Mouse (Mus musculus): Measurements from ENCODE around the gene Meis2. TPM values are rescaled to one million over a fixed set of nuclear protein-coding genes. Genes with fewer than 3 reads are reported as not detected.

The Meis2 gene
- total RNA-seq, 2 experiments from 2014 or later, result 109 to 117 TPM

DNA sequence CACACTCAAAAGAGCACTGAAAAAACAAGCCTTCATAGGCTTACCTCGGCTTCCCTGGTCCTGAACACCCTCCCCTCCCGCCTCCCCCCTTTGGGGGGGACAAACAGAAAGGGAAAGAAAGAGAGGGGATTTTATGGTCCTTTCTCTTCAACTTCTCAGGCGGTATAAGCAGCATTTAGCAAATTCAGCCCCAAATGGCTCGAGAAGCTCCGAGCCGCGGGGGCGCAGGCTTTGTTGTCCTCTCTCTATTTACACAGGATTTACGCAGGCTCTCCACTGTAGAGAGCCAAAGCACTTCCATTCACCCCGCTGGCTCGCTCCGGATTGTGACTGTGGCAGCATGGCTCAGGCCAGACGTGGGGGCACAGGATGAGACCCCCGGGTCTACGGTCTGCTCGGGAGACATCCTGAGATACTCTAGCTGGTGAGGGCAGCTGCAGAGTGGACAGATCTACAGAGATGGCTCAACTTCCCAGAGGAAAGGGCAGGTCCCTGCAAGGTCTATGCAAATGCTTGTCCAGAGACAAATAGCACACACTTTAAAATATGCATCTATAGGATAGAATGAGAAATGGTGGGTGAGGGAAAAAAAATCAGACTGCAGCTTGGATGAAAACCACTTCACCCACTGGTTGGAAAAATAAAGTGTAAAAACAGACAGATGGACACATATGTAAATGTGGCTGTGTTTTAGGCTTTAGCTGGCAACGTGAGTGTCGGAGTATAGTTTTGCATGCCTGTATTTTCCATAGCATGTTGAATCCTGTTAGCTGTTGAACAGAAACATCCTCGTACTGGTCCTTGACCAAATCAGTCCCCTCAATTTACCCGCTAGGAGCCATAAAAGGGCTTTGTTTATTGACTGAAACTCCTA is 56.3 kb downstream of the Meis2 start:
- DNase-seq (ENCODE audit: low spot score in 2 of 2), result peak in 1 of 2 experiments; percentile 25

DNA sequence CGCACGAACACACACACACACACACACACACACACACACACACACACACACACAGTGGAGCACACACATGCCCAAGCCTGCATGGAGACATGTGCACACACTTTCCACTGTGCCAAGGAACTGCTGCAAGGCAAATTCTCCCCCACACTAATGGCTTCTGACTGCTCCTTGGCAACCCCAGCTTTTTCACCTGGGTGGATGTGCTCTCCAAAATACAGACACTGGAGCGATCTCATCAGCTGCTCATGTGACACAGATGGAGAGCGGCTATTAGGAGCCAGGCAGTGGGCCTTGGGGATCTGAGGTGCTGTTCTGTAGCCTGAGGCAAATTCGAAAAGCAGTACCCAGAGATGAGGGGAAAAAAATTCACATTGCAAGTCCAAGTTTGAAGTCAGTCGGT is 63.3 kb downstream of the Meis2 start:
- DNase-seq (ENCODE audit: low spot score in 2 of 2), result no peak

DNA sequence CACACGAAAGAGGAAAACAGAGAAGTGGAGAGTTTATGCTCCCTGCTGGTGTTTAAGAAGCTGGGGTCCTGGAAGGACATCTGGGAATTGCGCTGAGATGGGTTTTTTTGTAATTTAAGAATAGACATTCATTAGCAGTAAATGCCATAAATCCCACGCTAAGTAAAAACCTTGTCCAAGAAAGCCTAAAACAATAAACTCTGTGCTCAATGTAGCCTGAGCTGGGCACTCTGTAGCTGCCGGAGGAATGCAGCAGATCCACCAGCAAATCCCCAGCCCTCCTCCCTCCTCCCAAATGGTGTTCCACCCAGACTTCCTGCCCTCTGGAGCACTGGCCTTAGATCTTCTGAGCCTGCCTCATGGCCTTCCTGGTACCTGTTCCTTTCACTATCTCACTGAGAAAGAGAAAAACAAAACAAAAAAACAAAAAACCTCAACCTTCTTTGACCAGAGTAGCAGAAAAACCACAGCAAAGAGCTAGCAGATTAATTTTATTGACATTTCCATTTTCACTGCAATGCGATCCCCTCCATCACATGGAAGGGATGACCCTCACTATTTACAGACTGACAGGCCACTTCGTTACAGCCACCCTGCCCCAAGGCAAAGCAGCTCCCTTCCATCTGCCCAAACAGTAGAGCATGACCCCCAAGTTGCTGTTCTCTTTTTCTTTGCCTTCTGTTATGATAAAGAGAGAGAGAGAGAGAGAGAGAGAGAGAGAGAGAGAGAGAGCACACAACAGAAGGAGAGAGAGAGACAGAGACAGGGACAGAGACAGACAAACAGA is 64.1 kb downstream of the Meis2 start:
- DNase-seq (ENCODE audit: low spot score in 2 of 2), result no peak

DNA sequence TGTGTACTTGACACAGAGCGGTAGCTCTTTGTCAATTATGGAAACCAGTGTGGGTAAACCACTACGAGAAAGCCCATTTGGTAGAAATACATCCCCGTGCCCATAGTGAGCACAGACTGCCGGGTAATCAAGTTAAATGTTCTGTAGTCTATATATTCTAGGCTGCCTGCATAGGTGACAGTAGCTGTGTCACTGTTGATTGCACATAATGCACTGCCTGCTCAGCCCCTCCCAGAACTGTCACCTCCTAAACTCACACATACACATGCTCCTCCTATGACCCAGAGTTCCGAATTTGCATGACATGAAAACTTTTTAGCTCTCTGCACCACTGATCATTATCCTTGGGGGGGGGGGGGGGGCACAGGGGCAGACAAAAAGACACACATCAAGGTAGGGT is 65.1 kb downstream of the Meis2 start:
- DNase-seq (ENCODE audit: low spot score in 2 of 2), result no peak

DNA sequence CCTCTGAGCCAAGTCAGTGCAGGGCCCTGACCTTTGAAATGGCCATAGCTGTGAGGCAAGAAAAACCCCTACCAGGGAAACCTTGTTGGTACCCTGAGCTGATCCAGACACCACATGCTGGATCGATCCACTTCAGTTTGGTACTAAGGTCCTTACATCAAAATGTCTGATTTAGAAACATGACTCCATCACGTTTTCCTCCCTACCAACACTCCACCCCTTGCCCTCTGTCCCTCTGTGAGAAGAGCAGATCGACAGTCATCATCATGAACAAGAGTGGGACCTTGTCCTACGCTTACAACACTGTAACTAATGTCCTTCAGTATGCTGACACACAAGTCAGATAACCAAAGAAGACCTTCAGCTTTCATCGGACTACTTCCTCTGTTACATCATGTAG is 66.8 kb downstream of the Meis2 start:
- no peak for DNase-seq (ENCODE audit: low spot score in 2 of 2)

DNA sequence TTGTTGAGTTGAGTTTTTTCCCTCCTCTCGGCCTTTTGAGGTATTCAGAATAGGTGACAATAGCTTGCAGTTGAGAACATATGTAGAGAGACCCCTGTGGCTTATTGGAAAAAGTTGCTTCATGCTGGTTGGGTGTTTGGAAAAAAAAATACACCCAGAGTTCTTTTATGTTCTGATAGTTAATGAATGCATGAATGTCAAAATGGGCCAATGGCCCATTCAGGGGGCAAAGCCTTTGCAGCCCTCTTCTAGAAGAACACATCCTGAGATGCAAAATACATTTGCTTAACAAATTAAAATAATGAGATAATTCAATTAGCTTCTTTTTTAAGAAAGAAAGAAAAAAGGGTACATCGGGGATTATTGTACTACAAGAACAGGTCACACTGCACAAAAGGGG is 69.2 kb downstream of the Meis2 start:
- no peak for DNase-seq (ENCODE audit: low spot score in 2 of 2)

DNA sequence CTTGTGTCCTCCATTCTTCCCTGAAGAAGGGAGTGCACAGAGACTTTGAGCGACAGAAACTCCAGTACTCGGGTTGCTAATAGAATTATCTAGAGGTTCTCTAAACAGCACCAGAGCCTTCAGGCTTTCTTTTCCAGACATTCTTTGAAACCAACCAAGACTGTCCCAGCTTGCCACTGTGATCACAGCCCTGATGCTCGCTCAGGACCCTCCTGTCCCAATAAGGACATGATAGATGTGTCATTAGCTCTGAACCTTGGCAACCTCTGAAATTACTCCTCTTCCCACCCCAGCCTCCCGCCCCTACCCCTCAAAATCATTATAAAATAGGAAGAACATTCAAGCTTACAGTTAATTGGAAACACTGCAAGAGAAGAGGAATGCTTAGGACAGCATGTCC is 71.8 kb downstream of the Meis2 start:
- DNase-seq (ENCODE audit: low spot score in 2 of 2), result no peak

DNA sequence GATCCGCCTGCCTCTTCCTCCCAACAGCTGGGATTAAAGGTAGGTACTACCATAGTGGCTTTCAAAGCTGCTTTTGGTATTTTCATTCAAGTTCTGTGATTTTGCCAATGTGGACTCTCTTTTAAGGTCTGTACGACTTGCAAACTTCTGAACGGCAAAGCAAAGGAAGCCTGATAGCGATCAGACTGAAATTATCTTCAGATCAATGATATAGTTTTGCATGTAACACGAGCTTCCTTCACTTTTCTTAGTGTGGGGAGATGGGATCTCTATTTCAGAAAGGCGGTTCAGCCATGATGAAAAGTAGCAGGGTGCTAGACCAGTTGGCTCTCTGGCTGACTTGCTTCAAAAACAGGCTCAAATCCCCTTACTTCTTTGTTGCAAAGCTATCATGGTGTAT is 76.4 kb downstream of the Meis2 start:
- no peak for DNase-seq (ENCODE audit: low spot score in 2 of 2)

DNA sequence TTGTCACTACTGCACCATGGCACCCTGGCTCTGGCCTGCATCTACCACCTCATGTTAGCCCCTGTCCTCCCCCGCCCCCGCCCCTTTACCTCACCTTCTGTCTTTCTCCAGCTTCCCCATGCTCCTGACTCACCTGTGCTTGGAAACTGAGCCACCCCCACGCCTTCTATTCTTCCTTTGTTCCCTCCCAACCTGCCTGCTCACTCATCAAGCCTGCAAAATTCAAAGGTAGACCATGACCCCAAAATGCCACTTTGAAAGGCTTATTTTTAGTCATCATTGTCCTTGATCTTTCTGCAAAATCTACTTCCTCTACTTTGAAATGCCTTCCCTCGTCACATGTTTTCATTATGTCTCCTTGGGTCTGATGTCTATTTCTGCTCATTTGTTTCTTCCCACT is 77.2 kb downstream of the Meis2 start:
- no peak for DNase-seq (ENCODE audit: low spot score in 2 of 2)

DNA sequence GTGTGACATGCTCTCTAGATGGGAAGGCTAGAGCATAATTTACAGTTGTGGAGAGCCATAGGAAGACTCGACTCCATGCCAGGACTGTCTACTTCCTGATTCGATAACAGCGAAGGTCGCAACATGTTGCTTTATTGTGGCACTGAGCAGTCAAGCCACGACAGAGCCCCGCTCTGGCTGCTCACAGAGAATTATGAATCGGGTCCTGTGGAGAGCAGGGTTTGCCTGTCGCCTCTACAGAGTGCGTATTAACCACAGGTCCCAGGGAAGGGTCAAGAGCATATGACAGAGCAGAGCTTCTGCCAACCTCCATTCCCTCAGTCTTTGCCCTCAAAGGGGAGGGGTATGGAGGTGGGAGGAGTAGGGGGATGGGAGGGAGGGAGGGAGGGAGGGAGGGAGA is 80.7 kb downstream of the Meis2 start:
- DNase-seq (ENCODE audit: low spot score in 2 of 2), result no peak

DNA sequence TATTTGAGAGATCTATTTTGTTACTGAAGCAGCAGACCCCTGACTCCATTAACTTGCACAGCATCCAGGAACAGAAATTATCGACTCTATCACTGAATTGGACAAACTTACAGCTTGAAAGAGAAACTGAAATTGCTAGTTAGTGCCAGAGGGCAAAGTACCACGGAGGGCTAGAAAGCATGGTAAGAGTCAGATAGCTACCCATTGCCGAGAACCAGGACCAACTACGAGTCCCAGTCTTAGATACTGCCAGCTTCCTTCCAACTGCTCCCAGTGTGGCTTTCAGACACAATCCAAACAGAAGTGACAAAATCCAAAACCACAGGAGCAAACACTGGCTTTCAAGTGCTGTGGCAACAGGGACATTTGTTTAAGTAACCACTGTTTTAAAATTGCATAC is 81.2 kb downstream of the Meis2 start:
- DNase-seq (ENCODE audit: low spot score in 2 of 2), result no peak

DNA sequence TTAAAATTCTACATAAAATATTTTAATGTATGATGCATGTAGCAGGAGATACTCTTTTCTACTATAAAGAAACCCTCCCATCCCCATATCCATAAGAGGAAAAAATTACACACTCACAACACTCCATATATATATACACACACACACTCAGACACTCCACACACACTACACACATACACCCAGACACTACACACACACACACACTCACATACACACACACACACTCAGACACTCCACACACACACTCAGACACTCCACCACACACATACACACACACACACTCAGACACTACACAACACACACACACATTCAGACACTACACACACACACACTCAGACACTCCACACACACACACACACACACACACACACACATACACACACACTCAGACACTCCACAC is 85.1 kb downstream of the Meis2 start:
- DNase-seq (ENCODE audit: low spot score in 2 of 2), result no peak

DNA sequence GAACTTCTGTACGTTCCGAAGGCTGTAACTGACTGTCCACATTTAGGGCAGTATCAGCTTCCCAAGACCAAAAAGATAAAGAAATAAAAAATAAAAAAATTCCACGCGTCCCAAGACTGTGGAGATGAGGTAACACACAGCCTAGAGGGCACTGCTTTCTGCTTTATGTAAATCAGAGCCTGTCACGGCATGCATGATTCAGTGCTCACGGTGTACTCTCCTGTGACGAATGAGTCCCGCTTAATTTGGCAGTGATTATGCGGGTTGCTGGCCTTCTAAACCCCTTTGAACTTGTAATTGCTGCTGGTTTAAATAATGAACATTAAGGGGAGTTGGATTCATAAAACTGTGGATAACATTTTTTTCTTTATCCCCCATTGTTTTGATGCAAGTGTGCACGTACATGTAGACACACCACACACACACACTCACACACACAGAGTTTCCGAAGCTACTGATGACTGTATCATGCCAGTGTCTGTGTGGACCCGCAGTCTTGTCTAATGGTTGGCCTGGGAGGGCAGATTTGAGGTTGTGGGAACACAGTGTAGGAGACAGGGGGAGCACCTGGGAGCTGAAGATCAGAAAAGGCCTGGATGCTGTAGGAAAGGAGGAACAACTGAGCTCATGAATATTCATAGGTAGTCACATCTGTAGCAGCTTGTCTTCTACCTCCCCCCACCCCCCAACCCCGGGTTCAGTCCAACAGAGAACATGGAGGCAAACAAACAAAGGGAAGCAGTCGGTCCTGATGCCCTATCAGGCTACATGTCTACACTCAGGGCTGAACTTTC is 85.8 kb downstream of the Meis2 start:
- DNase-seq (ENCODE audit: low spot score in 2 of 2), result no peak

DNA sequence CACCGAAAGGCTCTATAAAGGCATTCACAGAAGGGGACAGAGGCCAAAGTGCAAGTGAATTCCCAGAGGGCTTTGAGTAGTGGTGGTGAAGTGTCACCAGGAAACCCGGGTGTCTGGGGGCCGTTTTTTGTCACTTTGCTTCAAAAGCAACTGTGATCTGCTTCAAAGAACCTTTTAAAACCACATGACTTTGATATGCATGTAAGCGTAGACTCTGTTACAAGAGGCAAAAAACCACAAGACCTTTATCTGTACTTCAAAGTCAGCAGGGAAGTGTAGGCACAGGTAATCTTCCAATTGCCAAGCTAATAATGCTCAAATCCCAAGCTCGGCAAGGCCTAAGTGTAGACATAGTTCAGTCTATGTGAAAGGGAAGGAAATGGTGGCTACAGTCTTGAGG is 87.0 kb downstream of the Meis2 start:
- DNase-seq (ENCODE audit: low spot score in 2 of 2), result no peak

DNA sequence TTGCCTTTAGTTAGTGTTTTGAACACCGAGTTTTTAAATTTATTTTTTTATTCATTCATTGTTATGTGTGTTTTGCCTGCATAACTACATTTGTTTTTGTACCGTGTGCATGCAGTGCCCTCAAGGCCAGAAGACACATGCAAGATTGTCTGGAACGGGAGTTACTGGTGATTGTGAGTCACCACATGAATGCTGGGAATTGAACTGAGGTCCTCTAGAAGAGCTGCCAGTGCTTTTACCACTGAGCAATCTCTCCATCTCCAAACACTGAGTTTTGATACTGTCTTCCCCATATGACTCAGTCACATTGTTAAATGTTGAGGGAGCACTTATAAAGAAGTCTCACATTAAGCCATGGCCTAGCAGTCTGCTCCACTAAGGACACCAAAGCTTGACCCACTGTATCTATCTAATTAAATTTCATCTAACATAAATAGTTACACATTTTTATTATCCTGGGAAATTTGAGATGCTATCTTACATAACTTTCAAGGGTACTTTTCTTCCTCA is 94.3 kb downstream of the Meis2 start:
- no peak for DNase-seq (ENCODE audit: low spot score in 2 of 2)

DNA sequence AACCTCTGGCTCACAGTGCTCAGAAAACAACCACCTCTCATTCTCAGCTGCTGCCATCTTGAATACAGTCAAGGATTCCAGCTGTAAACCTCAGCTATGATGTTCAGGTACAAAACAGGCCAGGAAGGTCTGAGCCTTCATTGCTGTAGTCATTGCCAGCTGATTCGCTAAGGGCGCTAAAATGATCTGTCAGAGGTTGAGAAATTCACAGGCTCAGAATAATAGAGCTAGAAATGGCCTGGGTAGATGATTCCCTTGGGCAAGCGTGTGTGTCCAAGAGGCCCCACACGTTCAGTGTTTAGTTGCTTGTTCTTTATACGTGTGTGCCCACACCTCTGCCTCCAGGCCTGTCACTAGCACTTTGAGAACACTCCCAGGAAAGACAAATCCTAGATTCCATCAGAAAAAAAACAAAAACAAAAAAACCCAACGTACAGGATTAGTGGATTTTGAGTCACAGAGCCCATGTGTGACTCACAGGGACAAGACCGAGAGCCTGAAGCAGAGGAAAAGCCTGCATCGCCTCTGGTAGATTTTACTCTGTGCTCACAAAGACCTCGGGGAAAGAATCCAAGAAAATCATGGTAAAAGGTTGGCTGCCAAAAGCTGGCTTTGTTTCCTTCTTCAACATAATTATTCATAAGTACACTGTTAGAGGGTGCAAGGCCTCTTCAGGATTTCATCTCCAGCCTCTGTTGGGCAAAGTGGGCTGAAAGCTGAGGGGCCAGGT is 95.4 kb downstream of the Meis2 start:
- DNase-seq (ENCODE audit: low spot score in 2 of 2), result no peak

DNA sequence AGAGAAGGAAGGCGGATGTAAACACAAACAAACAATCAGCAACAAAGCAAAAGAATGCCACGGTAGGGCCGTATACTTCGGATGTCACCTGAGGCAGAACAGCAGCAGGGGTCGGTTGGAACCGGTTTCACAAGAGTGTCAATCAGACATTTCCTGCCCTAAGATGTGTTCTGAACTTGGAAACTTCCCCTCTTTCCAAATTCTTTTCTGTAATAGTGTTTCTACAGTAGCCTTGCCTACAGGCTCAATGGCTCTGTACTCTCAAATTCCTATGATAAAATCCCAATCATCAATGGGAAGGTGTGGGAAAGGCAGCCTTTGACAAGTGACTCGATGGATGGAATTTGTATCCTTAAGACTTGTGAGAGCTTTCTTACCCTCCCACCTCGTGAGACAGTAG is 96.4 kb downstream of the Meis2 start:
- DNase-seq (ENCODE audit: low spot score in 2 of 2), result no peak

DNA sequence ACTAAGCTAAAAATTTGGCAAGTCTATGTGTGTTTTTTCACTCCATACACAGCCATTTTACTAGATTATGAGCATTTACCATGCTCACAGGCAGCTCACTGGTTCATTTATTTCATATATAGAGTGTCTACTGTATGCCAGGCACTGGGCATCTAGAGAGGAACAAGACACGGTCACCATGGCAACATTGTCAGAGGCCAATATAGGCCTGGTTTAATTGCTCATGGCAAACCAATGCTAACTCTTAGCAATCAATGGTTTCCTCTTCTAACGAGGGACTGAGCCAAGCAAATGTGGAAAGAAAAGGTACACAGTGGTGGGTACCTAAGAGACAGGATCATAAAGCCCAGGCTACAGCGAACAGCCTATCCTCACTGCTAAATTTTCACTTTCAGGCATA is 100.7 kb downstream of the Meis2 start:
- DNase-seq (ENCODE audit: low spot score in 2 of 2), result no peak

DNA sequence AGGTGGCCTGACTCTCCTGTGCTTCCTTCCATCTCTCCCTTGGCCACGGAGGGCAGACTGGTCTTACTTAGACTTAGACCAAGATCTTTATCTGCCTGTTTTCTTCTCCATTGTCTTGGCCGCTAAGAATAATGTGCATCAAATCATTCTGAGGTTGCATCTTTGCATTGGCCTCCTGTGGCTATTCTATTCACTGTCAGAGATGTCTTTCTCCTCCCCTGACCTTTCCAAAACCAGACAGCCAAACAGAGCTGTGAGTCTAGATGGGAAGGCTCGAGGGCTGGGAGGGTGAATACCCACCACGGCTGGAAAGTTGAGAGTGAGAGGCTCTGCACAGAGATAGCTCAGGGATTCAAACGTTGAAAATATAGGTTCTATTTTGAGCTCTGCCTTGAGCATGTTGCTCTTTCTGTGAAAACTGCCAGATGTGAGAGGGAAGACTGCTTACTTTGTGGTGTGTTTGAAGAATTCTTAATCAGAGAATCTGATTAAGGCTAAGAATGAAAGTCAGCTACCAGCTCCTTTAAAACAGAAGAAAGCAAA is 102.3 kb downstream of the Meis2 start:
- DNase-seq (ENCODE audit: low spot score in 2 of 2), result no peak

DNA sequence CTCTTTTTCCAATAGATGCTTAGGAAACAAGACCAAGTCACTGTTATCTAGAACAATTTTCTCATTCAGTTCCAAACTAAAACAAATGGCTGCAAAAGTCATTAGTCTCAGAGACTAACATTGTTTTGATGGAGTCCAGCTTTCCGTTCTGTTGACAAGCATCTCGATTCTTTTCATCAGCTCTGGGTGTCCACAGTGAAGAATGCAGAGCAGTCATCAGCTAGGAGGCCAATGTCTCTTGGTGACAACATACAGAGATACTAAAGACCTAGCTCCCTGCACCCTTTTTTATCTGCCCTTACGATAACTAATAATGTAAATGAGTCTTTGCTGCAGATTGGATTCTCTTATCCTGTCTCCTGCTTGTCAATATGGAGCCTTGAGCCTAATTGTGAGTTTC is 102.9 kb downstream of the Meis2 start:
- no peak for DNase-seq (ENCODE audit: low spot score in 2 of 2)

DNA sequence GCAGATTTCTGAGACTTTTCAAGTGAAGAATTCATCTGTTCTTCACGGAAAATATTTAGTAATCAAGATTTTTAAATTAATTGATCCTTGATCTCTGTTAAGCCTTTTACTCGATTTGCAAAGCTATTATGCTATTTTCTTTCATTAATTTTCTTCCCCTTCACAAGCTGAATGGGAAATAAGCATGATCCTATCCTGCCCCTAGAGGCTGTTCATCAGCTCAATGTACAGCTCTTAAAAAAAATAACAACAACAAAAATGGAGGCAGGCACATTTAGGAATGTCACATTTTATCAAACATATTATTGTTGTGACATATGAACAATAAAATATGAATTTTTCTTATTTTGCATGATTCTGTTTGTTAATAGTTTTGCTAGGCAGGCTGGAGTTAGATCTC is 103.5 kb downstream of the Meis2 start:
- DNase-seq (ENCODE audit: low spot score in 2 of 2), result no peak
